Mouse (Mus musculus): Measurements from ENCODE around the gene Zfyve28. TPM values are rescaled to one million over a fixed set of nuclear protein-coding genes. Genes with fewer than 3 reads are reported as not detected.

Gene Zfyve28
- polyA plus RNA-seq, 1 experiment from 2014 or later, result 0.07 TPM

- Histone ChIP-seq H3K9ac (no peak overlapping the region), H3K27me3 (replicated peaks) (no peaks in the 10 kb centered on the region), H3K4me1 (0 out of 2 replicates have a peak, but pooled peaks cover 3% of the 10 kb centered on the region), H3K4me3 (no peak overlapping the region), H3K4me2 (no peak overlapping the region), H3K9me3 (no peaks in the 10 kb centered on the region), H3K27ac (replicated peaks) (no peak overlapping the region), H3K36me3 (peaks cover 76% of the 10 kb centered on the region)
- 45% methylated on average over 5 of the region's 5 CpGs for WGBS
- no peak for ATAC-seq (ENCODE audit: extremely low read depth, insufficient number of reproducible peaks, low FRiP score, low TSS enrichment)
Measured at GRCm38 (mm10) chr5:34175403-34175694, 112.9 kb downstream of the Zfyve28 start.

- no peak overlapping the region for H3K9ac ChIP-seq
- H3K9me3 ChIP-seq, result no peaks in the 10 kb centered on the region
- no peak overlapping the region for H3K4me3 ChIP-seq
- 67% methylated on average over 5 of the region's 5 CpGs for WGBS
- no peak for ATAC-seq (ENCODE audit: extremely low read depth, insufficient number of reproducible peaks, low FRiP score, low TSS enrichment)
- H3K36me3 ChIP-seq, result peaks cover 70% of the 10 kb centered on the region
- no peak overlapping the region for H3K4me2 ChIP-seq
- H3K4me1 ChIP-seq, result peaks cover 8% of the 10 kb centered on the region; the same call in 1 of the 2 replicates
- no peak overlapping the region for H3K27ac ChIP-seq (replicated peaks)
- no peaks in the 10 kb centered on the region for H3K27me3 ChIP-seq (replicated peaks)
Measured at GRCm38 (mm10) chr5:34174550-34175402, 113.5 kb downstream of the Zfyve28 start.

- no peaks in the 10 kb centered on the region for H3K9me3 ChIP-seq
- 74% methylated on average over 2 of the region's 2 CpGs for WGBS
- ATAC-seq (ENCODE audit: extremely low read depth, insufficient number of reproducible peaks, low FRiP score, low TSS enrichment), result no peak
- peaks cover 10% of the 10 kb centered on the region; the same call in 1 of the 2 replicates for H3K4me1 ChIP-seq
- H3K36me3 ChIP-seq, result peaks cover 64% of the 10 kb centered on the region
- H3K27ac ChIP-seq (replicated peaks), result no peak overlapping the region
- no peak overlapping the region for H3K4me3 ChIP-seq
- no peaks in the 10 kb centered on the region for H3K27me3 ChIP-seq (replicated peaks)
- no peak overlapping the region for H3K9ac ChIP-seq
- H3K4me2 ChIP-seq, result no peak overlapping the region
Measured at GRCm38 (mm10) chr5:34174021-34174420, 114.2 kb downstream of the Zfyve28 start.

DNA sequence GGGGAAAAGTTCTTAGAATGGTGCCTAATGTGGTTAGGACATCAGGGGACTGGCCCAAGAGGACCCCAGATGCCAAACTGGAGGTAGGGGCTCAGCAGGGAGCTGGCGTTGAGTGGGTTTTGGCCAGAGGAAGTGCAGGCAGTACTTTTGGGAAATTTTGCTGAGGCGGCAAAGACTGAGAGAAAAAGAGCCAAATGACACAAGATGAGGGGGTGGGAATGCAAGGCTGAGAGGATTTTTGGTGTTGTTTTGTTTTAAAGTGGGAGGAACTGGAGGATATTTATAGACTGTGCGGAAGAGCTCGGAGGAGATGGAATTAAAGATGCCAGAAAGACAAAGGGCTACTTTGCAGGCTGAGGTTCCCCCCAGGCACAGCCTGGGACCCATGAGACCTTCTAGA is 117.5 kb downstream of the Zfyve28 start:
- Histone ChIP-seq H3K9ac (no peak overlapping the region), H3K9me3 (no peaks in the 10 kb centered on the region), H3K27ac (replicated peaks) (peak overlapping the region; percentile 28; the same call in 1 of the 2 replicates), H3K4me2 (no peak overlapping the region), H3K27me3 (replicated peaks) (no peaks in the 10 kb centered on the region), H3K36me3 (peaks cover 32% of the 10 kb centered on the region), H3K4me3 (no peak overlapping the region), H3K4me1 (peaks cover 25% of the 10 kb centered on the region)
- WGBS, result 64% methylated on average over 4 of the region's 4 CpGs
- no peak for ATAC-seq (ENCODE audit: extremely low read depth, insufficient number of reproducible peaks, low FRiP score, low TSS enrichment)

DNA sequence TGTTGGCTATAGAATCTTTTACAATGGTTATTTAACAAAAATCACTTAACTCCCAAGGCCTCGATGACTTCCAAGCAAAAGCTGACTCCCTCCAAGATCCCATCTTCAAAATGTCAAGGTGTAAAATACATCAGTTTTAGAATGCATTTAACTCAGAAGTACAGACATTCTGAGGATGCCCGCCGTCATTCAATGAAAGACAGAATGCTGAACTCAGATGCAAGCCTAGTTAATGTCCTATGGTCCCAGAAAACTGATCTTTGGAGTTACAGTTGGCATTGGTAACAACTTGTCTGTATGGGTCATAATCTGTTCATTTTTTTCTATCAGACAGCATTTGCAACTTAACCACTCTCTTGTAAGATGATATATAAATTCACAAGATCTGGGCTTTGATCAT is 118.3 kb downstream of the Zfyve28 start:
- WGBS, result 79% methylated on average over 3 of the region's 3 CpGs
- no peak for ATAC-seq (ENCODE audit: extremely low read depth, insufficient number of reproducible peaks, low FRiP score, low TSS enrichment)
- Histone ChIP-seq H3K4me3 (peak overlapping the region; percentile 76), H3K36me3 (peaks cover 28% of the 10 kb centered on the region), H3K9me3 (no peaks in the 10 kb centered on the region), H3K4me1 (peaks cover 31% of the 10 kb centered on the region), H3K27ac (replicated peaks) (peak overlapping the region; percentile 83), H3K9ac (peak overlapping the region; percentile 78), H3K4me2 (peak overlapping the region; percentile 78), H3K27me3 (replicated peaks) (no peaks in the 10 kb centered on the region)

- Histone ChIP-seq H3K4me2 (peak within 1 kb of the TSS; percentile 78), H3K4me3 (peak within 1 kb of the TSS; percentile 76), H3K9ac (peak within 1 kb of the TSS; percentile 93), H3K36me3 (peaks cover 24% of the 10 kb centered on the region), H3K27ac (replicated peaks) (peak within 1 kb of the TSS; percentile 87), H3K4me1 (peaks cover 38% of the 10 kb centered on the region), H3K27me3 (replicated peaks) (no peaks in the 10 kb centered on the region), H3K9me3 (no peaks in the 10 kb centered on the region)
- under 1% methylated on average over 57 of the region's 57 CpGs for WGBS
- peak; percentile 99 for ATAC-seq (ENCODE audit: extremely low read depth, insufficient number of reproducible peaks, low FRiP score, low TSS enrichment)
Measured at GRCm38 (mm10) chr5:34168950-34169891, 119.0 kb downstream of the Zfyve28 start, which contains the start of the genes Poln and Haus3. Gene Poln, minus strand, starts transcription at chr5:34169448. Gene Haus3, minus strand, starts transcription at chr5:34169527.

GRCm38 (mm10) chr5:34167857-34168256 is 120.4 kb downstream of the Zfyve28 start:
- peak overlapping the region; percentile 78 for H3K4me2 ChIP-seq
- WGBS, result 82% methylated on average over 4 of the region's 4 CpGs
- no peaks in the 10 kb centered on the region for H3K27me3 ChIP-seq (replicated peaks)
- H3K9me3 ChIP-seq, result no peaks in the 10 kb centered on the region
- H3K4me1 ChIP-seq, result peaks cover 38% of the 10 kb centered on the region
- 0 out of 2 replicates have a peak overlapping the region, but pooled peaks have one; percentile 13 for H3K4me3 ChIP-seq
- H3K9ac ChIP-seq, result no peak overlapping the region
- peaks cover 15% of the 10 kb centered on the region for H3K36me3 ChIP-seq
- no peak for ATAC-seq (ENCODE audit: extremely low read depth, insufficient number of reproducible peaks, low FRiP score, low TSS enrichment)
- H3K27ac ChIP-seq (replicated peaks), result no peak overlapping the region

DNA sequence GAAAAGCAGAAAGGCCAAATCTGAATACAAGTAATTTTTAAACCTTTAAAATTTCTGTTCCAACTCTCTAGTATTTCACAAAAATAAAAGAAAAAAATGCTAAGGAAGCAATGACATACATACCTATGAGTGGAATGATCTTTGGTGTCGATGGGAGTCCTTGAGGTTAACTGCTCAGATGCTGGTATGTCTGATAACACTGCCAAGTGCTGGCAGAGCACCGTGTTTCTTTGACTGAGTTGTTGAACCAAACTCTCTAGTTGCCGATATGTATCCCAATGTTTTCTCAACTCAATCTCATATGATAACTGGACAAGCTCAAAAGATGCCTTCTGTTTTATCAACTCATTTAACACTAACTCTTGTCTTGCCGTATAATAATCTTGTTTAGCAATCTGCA is 122.5 kb downstream of the Zfyve28 start:
- ATAC-seq (ENCODE audit: extremely low read depth, insufficient number of reproducible peaks, low FRiP score, low TSS enrichment), result no peak
- Histone ChIP-seq H3K4me3 (peak overlapping the region; percentile 13; the same call in 1 of the 2 replicates), H3K36me3 (peaks cover 24% of the 10 kb centered on the region), H3K27me3 (replicated peaks) (no peaks in the 10 kb centered on the region), H3K27ac (replicated peaks) (no peak overlapping the region), H3K9ac (peak overlapping the region; percentile 6; the same call in 1 of the 2 replicates), H3K9me3 (no peaks in the 10 kb centered on the region), H3K4me1 (peaks cover 36% of the 10 kb centered on the region), H3K4me2 (peak overlapping the region; percentile 37)
- 30% methylated on average over 4 of the region's 4 CpGs for whole genome bisulfite sequencing

DNA sequence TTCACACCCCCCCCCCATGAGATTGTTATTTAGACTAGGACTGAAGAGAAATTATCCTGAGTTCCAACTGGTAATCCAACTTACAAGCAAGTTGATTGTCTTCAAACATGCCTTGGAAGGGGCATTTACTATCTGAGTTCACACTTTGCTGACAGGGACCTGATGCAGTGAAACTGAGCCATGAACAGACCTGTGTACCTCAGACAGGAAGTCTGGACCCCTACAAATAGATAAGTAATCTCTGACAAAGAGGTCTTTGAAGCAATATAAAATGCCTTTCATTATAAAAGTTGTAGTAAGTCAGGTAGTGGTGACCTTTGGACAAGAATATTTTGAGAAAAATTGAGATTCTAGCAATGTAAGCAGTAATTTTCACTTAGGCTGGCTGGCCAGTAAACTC is 139.8 kb downstream of the Zfyve28 start:
- Histone ChIP-seq H3K36me3 (peaks cover 7% of the 10 kb centered on the region), H3K4me2 (no peak overlapping the region), H3K27me3 (replicated peaks) (no peaks in the 10 kb centered on the region), H3K27ac (replicated peaks) (no peak overlapping the region), H3K9ac (no peak overlapping the region), H3K4me1 (no peaks in the 10 kb centered on the region), H3K9me3 (no peaks in the 10 kb centered on the region), H3K4me3 (no peak overlapping the region)
- no peak for ATAC-seq (ENCODE audit: extremely low read depth, insufficient number of reproducible peaks, low FRiP score, low TSS enrichment)

DNA sequence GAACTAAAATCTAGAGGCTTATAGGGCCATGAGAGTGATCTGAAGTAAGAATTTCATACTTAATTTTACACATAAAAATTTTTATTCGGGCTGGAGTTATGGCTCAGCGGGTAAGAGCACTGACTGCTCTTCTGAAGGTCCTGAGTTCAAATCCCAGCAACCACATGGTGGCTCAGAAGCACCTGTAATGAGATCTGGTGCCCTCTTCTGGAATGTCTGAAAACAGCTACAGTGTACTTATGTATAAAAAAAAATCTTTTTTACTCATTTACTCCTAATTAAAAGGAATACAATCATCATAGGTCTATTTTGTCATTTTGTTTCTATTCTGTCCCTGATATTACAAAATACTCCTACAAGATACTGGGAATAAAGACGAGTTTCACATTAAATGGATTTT is 140.7 kb downstream of the Zfyve28 start:
- Histone ChIP-seq H3K4me1 (no peaks in the 10 kb centered on the region), H3K4me2 (no peak overlapping the region), H3K9me3 (no peaks in the 10 kb centered on the region), H3K27me3 (replicated peaks) (no peaks in the 10 kb centered on the region), H3K4me3 (no peak overlapping the region), H3K27ac (replicated peaks) (no peak overlapping the region), H3K36me3 (peaks cover under 1% of the 10 kb centered on the region; the same call in 1 of the 2 replicates), H3K9ac (no peak overlapping the region)
- WGBS, result 80% methylated on average over 3 of the region's 3 CpGs
- ATAC-seq (ENCODE audit: extremely low read depth, insufficient number of reproducible peaks, low FRiP score, low TSS enrichment), result no peak

Measured in heart, embryonic 13.5 days (tissue).